Mouse (Mus musculus) urinary bladder, postnatal 10 days (tissue): ENCODE results near the gene Nnmt.

Source experiments
- DNase-seq: peaks from one replicate; pipeline ENCODE4 v3.0.0; 2022; ENCODE audit warnings: low spot score

The Nnmt gene

GRCm38 (mm10) chr9:48558637-48559036 lies 46.3 kb downstream of the Nnmt start:
- DNase-seq = no peak

DNA sequence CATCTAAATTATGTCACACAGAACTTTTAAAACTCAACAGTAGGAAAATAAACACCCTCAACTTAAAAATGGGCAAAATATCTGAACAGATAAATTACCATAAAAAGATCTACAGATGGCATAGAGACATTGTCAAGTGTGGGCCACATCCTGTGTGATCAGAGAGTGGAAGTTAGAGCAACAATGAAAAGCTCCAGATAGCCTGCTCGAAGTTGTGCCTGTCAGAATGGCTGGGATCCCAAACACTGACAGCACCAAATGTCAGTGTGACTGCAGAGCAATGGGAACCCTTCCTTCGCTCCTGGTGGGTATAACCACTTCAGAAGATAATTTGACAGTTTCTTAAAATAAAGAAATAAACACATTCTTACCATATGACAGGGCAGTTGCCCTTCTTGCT lies 55.9 kb downstream of the Nnmt start:
- DNase-seq = no peak

DNA sequence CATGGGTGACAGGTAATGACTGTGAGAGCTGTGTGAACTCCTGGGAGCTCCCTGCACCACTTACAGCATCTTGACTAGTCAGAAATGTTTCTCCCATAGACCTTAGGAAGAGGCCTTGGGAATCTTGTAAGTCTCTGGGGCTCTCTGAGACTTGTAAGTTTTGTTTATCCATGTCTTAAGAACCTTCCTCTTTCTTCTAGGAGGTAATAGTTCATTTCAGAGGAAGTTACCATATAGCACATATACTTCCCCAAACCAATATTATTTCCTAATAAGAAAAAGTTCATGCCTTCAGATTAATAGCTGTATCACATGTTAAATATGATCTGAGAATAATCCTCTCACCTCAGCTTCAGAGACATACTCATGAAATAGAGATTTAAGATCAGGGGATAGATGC lies 57.7 kb downstream of the Nnmt start:
- no peak for DNase-seq
